Mouse (Mus musculus) megakaryocyte, embryonic 14.5 days (primary cell): ENCODE data around the gene Lcn4.
"Not testable (repeated sequence)": the region's sequence is repeated elsewhere in the genome, so short reads cannot be mapped to it uniquely, and the experiment has no call there.

Experiments
- FLI1 ChIP-seq: IDR thresholded peaks from 2 replicates; pipeline ENCODE4 v1.6.1; 2012; ENCODE audit warnings: low read length, inconsistent platforms, mixed read lengths
- GATA1 ChIP-seq: IDR thresholded peaks from 3 replicates; pipeline ENCODE4 v1.6.1; 2012; ENCODE audit warnings: mixed read lengths, low read length, inconsistent platforms, borderline replicate concordance

DNA sequence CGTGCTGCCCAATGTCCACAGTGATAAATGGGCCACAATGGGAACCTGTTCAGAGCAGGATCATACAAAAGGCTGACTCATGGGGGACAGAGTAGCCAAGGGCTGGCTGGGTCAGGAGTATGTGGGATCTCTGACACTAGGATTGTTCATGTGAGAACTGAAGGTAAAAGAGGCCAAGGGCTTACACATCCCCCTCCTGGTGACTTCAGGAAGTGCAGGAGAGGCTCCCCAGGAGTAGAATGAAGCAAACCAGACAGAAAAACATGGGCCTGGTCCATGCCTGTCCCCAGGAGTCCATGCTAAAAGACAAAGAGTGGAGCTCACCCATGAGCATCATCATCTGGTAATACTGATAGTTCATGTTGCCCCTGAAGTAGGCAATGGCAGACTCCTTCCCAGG lies 7.5 kb downstream of the Lcn4 start:
- TF ChIP-seq GATA1, FLI1: not testable (repeated sequence)
